Mouse (Mus musculus) megakaryocyte, embryonic 14.5 days (primary cell): ENCODE results near the gene Cnnm1.

Experiments used
- FLI1 ChIP-seq: IDR thresholded peaks from 2 replicates; pipeline ENCODE4 v1.6.1; 2012; ENCODE audit warnings: low read length, inconsistent platforms, mixed read lengths
- GATA1 ChIP-seq: IDR thresholded peaks from 3 replicates; pipeline ENCODE4 v1.6.1; 2012; ENCODE audit warnings: mixed read lengths, low read length, inconsistent platforms, borderline replicate concordance

GRCm38 (mm10) chr19:43465601-43466255 lies 25.5 kb downstream of the Cnnm1 start:
- TF ChIP-seq FLI1 (no peak), GATA1 (no peak)
